Mouse (Mus musculus): ENCODE measurements around the gene Gm42906. TPM values are rescaled to one million over a fixed set of nuclear protein-coding genes. Genes with fewer than 3 reads are reported as not detected.

Gene Gm42906
- polyA plus RNA-seq, 1 experiment from 2014 or later: not detected

DNA sequence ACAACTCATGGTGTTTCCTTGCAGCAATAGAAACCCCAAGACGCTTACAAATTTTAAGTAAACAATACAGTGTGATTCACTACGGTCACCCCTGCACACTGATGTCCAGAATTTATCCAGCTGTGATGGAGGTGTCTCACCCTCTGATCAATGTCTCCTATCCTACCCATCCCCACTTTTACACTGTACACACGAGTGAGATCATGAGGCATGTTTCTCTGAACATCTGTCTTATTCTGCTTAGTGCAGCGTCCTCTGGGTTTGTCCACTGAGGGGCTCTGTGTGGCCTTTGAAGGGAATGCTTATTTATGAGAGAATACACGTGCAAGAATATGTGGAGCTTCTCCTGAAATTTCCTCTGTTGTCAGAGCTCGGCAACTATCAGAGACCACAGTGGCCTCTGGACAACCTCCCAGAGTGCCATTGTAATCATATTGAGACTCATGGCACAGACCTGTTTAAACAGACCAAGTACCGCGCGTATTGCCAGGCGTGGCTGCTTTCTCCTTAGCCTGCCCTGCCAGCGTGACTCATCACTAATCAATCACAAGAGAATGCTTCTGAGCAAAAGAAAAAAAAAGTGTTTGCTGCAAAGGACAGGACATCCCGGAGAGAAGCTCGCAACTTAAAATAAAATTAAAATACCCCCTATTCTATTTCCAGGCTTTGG, 231.2 kb downstream of the Gm42906 start:
- no peaks in the 10 kb centered on the region for H3K36me3 ChIP-seq (ENCODE audit: control insufficient read depth, insufficient read depth, low read length)
- WGBS: 68% methylated on average over 13 of the region's 13 CpGs
- H3K9ac ChIP-seq (ENCODE audit: low read length): no peak overlapping the region
- no peak for ATAC-seq (ENCODE audit: insufficient number of reproducible peaks, insufficient read depth, low FRiP score, low read depth)
- no peak overlapping the region for H3K4me2 ChIP-seq (ENCODE audit: low read length)
- no peak overlapping the region for H3K27ac ChIP-seq (replicated peaks in 1 of 2; ENCODE audit: control insufficient read depth in 1 of 2, insufficient read depth in 1 of 2, low read depth in 2 of 2, low read length in 2 of 2)
- H3K4me1 ChIP-seq (ENCODE audit: control insufficient read depth in 2 of 2, insufficient read depth in 2 of 2, low read length in 2 of 2): peaks cover 2 to 7% of the 10 kb centered on the region in 2 experiments; a peak in 2 of 4 replicates
- no peaks in the 10 kb centered on the region for H3K9me3 ChIP-seq (ENCODE audit: control insufficient read depth, low read length)
- H3K4me3 ChIP-seq (ENCODE audit: control insufficient read depth in 1 of 2, insufficient read depth in 1 of 2, low read depth in 1 of 2, low read length in 2 of 2): no peak overlapping the region
- no peaks in the 10 kb centered on the region for H3K27me3 ChIP-seq (ENCODE audit: control insufficient read depth, insufficient read depth, low read length)

DNA sequence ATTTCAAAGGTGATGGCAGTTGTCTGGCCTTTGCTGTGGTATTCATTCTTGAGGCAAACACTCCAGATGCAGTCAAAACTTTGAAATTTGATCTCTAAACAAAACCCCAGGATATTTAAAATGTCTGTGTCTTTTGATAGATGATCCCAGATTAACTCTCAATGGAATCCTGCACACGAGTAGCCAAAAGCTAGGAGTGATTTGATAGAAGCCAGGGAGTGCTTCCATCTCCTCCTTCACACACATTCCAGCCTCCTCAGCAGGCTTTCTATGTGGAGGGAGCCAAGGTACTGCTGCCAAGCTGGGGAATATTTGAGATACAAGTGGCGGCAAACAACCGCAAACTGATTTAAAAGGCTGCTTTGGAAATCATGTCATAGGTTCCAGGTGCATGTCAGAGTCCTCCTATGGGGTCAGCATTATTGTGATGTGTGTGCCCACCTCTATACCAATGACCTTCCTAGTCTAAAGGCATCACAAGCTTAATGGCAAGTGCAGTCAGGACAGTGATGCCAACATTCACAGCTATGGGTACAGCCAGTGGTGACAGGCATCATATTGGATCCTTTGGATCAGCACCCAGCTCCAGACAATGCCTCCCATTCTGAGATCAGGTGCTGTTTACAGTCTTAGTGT, 234.0 kb downstream of the Gm42906 start:
- WGBS: 57% methylated on average over 3 of the region's 3 CpGs
- no peak overlapping the region for H3K4me3 ChIP-seq (ENCODE audit: control insufficient read depth in 1 of 2, insufficient read depth in 1 of 2, low read depth in 1 of 2, low read length in 2 of 2)
- 0 out of 4 replicates have a peak, but pooled peaks cover 0 to 3% of the 10 kb centered on the region in 2 experiments for H3K4me1 ChIP-seq (ENCODE audit: control insufficient read depth in 2 of 2, insufficient read depth in 2 of 2, low read length in 2 of 2)
- H3K27me3 ChIP-seq (ENCODE audit: control insufficient read depth, insufficient read depth, low read length): no peaks in the 10 kb centered on the region
- no peak for ATAC-seq (ENCODE audit: insufficient number of reproducible peaks, insufficient read depth, low FRiP score, low read depth)
- no peaks in the 10 kb centered on the region for H3K36me3 ChIP-seq (ENCODE audit: control insufficient read depth, insufficient read depth, low read length)
- no peak overlapping the region for H3K27ac ChIP-seq (replicated peaks in 1 of 2; ENCODE audit: control insufficient read depth in 1 of 2, insufficient read depth in 1 of 2, low read depth in 2 of 2, low read length in 2 of 2)
- no peaks in the 10 kb centered on the region for H3K9me3 ChIP-seq (ENCODE audit: control insufficient read depth, low read length)
- H3K9ac ChIP-seq (ENCODE audit: low read length): no peak overlapping the region
- H3K4me2 ChIP-seq (ENCODE audit: low read length): no peak overlapping the region

DNA sequence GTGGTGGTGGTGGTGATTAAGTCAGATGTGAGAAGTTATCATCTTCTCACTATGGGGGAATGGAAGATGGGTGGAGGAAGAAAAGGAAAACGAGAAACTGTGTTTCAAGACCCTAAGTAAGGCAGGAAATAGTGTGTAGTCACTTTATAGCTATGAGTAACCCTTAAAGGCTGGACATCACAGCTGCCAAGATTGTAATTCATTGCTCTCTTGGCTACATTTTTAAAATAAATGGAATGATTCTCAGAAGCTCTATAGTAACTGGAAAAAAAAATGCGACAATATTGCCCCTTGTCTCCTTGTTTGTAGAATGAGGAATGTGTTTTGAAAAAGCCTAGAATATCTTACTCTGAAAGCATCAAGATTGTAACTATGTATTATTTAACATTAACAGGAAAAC, 235.7 kb downstream of the Gm42906 start:
- 67% methylated on average over 2 of the region's 2 CpGs for WGBS
- no peak overlapping the region for H3K27ac ChIP-seq (replicated peaks in 1 of 2; ENCODE audit: control insufficient read depth in 1 of 2, insufficient read depth in 1 of 2, low read depth in 2 of 2, low read length in 2 of 2)
- no peak overlapping the region for H3K9ac ChIP-seq (ENCODE audit: low read length)
- H3K4me1 ChIP-seq (ENCODE audit: control insufficient read depth in 2 of 2, insufficient read depth in 2 of 2, low read length in 2 of 2): 0 out of 4 replicates have a peak, but pooled peaks cover 0 to 3% of the 10 kb centered on the region in 2 experiments
- no peaks in the 10 kb centered on the region for H3K9me3 ChIP-seq (ENCODE audit: control insufficient read depth, low read length)
- H3K4me2 ChIP-seq (ENCODE audit: low read length): no peak overlapping the region
- no peaks in the 10 kb centered on the region for H3K36me3 ChIP-seq (ENCODE audit: control insufficient read depth, insufficient read depth, low read length)
- no peak for ATAC-seq (ENCODE audit: insufficient number of reproducible peaks, insufficient read depth, low FRiP score, low read depth)
- H3K27me3 ChIP-seq (ENCODE audit: control insufficient read depth, insufficient read depth, low read length): no peaks in the 10 kb centered on the region
- no peak overlapping the region for H3K4me3 ChIP-seq (ENCODE audit: control insufficient read depth in 1 of 2, insufficient read depth in 1 of 2, low read depth in 1 of 2, low read length in 2 of 2)

DNA sequence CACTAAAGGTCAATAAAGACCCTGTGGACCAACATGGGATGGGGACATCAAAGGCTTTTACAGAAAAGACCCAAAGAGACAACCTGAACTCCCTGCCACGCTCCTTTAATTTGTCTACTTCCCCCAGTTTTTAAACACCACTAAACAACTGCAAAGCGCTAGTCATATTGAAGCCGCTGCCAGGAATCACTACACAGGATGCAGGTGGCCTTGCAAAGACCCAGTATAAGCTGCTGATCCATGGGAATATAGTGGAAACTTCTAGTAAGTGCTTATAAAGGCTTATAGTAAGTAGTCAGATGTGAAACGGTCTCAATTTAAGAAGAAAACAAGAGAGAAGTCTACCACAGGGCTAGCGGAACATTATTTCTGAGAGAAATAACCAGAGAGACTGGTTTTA, 237.2 kb downstream of the Gm42906 start:
- no peak overlapping the region for H3K4me3 ChIP-seq (ENCODE audit: control insufficient read depth in 1 of 2, insufficient read depth in 1 of 2, low read depth in 1 of 2, low read length in 2 of 2)
- H3K27ac ChIP-seq (replicated peaks in 1 of 2; ENCODE audit: control insufficient read depth in 1 of 2, insufficient read depth in 1 of 2, low read depth in 2 of 2, low read length in 2 of 2): no peak overlapping the region
- no peak overlapping the region for H3K9ac ChIP-seq (ENCODE audit: low read length)
- H3K9me3 ChIP-seq (ENCODE audit: control insufficient read depth, low read length): no peaks in the 10 kb centered on the region
- no peaks in the 10 kb centered on the region for H3K36me3 ChIP-seq (ENCODE audit: control insufficient read depth, insufficient read depth, low read length)
- ATAC-seq (ENCODE audit: insufficient number of reproducible peaks, insufficient read depth, low FRiP score, low read depth): no peak
- WGBS: 81% methylated on average over 5 of the region's 5 CpGs
- peak overlapping the region; percentile 90 for H3K4me2 ChIP-seq (ENCODE audit: low read length)
- 0 out of 4 replicates have a peak, but pooled peaks cover 0 to 3% of the 10 kb centered on the region in 2 experiments for H3K4me1 ChIP-seq (ENCODE audit: control insufficient read depth in 2 of 2, insufficient read depth in 2 of 2, low read length in 2 of 2)
- no peaks in the 10 kb centered on the region for H3K27me3 ChIP-seq (ENCODE audit: control insufficient read depth, insufficient read depth, low read length)

DNA sequence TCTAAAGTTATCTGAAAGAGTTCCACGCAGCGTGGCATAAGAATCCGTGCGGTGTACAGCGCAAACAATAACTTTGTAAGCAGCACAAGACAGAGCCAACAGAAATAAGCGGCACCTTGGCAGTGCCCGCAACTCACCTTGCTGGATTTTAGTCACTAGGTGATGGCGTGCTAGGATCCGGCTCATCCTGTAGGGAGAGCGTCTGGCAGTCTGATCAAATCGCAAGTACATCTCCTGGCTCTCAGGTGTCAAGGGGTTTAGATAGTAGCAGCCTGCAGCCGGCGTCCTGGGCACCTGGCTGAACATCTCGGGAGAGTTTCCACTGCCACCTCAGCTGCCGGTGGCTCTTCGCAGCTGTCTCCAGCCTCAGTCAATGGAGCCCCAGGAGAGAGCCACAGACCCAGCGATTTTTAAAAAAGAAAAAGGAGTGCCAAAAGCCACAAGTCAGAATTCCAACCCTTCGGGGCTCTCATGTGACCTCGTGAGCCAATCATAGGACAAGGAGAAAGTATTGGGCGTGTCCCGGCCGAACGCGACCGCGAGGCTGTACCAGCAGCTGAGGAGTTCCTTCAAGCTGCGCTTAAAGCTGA, 238.1 kb downstream of the Gm42906 start:
- Histone ChIP-seq H3K27me3 (ENCODE audit: control insufficient read depth, insufficient read depth, low read length) (no peaks in the 10 kb centered on the region), H3K36me3 (ENCODE audit: control insufficient read depth, insufficient read depth, low read length) (no peaks in the 10 kb centered on the region), H3K4me2 (ENCODE audit: low read length) (peak overlapping the region; percentile 90), H3K4me3 (ENCODE audit: control insufficient read depth in 1 of 2, insufficient read depth in 1 of 2, low read depth in 1 of 2, low read length in 2 of 2) (peak overlapping the region; percentile 65 to 68), H3K4me1 (ENCODE audit: control insufficient read depth in 2 of 2, insufficient read depth in 2 of 2, low read length in 2 of 2) (peaks cover 6 to 11% of the 10 kb centered on the region in 2 experiments; a peak in 3 of 4 replicates), H3K9me3 (ENCODE audit: control insufficient read depth, low read length) (no peaks in the 10 kb centered on the region), H3K27ac (replicated peaks in 1 of 2; ENCODE audit: control insufficient read depth in 1 of 2, insufficient read depth in 1 of 2, low read depth in 2 of 2, low read length in 2 of 2) (peak overlapping the region; percentile 11 to 48; a peak in 1 of 4 replicates), H3K9ac (ENCODE audit: low read length) (peak overlapping the region; percentile 76)
- 2% methylated on average over 27 of the region's 27 CpGs for WGBS
- ATAC-seq (ENCODE audit: insufficient number of reproducible peaks, insufficient read depth, low FRiP score, low read depth): peak; percentile 84

DNA sequence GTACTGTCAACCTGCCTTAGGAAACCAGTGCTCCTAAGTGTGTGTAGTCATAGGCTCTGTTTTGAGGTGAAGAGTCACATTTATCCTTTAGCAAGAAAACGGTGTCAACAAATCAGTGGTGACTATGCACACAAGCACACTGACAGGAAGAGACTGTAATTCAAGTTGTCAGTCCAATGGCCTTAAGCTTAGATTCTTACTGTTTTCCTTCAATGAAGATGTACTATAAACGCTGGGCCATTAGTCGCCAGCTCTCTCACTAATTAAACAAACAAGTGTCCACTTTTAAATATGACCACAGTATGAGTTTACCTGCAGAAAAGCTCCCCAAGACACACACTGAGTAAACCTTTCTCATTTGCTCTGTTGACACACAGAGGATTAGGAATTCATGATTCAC, 238.6 kb downstream of the Gm42906 start:
- Histone ChIP-seq H3K27me3 (ENCODE audit: control insufficient read depth, insufficient read depth, low read length) (no peaks in the 10 kb centered on the region), H3K4me2 (ENCODE audit: low read length) (peak overlapping the region; percentile 90), H3K9ac (ENCODE audit: low read length) (peak overlapping the region; percentile 76), H3K9me3 (ENCODE audit: control insufficient read depth, low read length) (no peaks in the 10 kb centered on the region), H3K27ac (replicated peaks in 1 of 2; ENCODE audit: control insufficient read depth in 1 of 2, insufficient read depth in 1 of 2, low read depth in 2 of 2, low read length in 2 of 2) (no peak overlapping the region; a peak in 1 of 4 replicates), H3K36me3 (ENCODE audit: control insufficient read depth, insufficient read depth, low read length) (no peaks in the 10 kb centered on the region), H3K4me1 (ENCODE audit: control insufficient read depth in 2 of 2, insufficient read depth in 2 of 2, low read length in 2 of 2) (peaks cover 6 to 11% of the 10 kb centered on the region in 2 experiments; a peak in 3 of 4 replicates), H3K4me3 (ENCODE audit: control insufficient read depth in 1 of 2, insufficient read depth in 1 of 2, low read depth in 1 of 2, low read length in 2 of 2) (peak overlapping the region; percentile 65 to 68; a peak in 3 of 4 replicates)
- no peak for ATAC-seq (ENCODE audit: insufficient number of reproducible peaks, insufficient read depth, low FRiP score, low read depth)
- 38% methylated on average over 3 of the region's 3 CpGs for WGBS

DNA sequence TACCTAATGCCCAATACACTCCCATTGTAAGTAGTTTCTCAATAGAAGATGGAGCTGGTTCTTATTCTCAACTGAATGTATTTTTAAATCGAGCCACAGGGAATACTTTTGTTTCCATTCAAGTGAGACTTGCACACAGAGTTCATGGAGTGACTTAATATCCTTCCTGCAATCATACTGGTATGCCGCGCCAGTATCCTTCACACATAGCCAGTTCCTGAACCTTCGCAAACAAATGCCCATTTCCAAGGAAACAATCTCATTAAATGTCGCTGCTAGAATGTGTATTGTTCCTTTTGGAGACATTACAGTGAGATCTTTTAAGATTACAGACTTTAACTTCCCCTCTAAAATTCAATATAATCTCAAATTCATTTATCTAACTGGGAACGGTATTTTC, 239.3 kb downstream of the Gm42906 start:
- ATAC-seq (ENCODE audit: insufficient number of reproducible peaks, insufficient read depth, low FRiP score, low read depth): no peak
- Histone ChIP-seq H3K9ac (ENCODE audit: low read length) (no peak overlapping the region), H3K4me2 (ENCODE audit: low read length) (peak overlapping the region; percentile 90), H3K27ac (replicated peaks in 1 of 2; ENCODE audit: control insufficient read depth in 1 of 2, insufficient read depth in 1 of 2, low read depth in 2 of 2, low read length in 2 of 2) (no peak overlapping the region), H3K36me3 (ENCODE audit: control insufficient read depth, insufficient read depth, low read length) (no peaks in the 10 kb centered on the region), H3K9me3 (ENCODE audit: control insufficient read depth, low read length) (no peaks in the 10 kb centered on the region), H3K4me3 (ENCODE audit: control insufficient read depth in 1 of 2, insufficient read depth in 1 of 2, low read depth in 1 of 2, low read length in 2 of 2) (peak overlapping the region in 1 of 2 experiments; percentile 65; a peak in 1 of 4 replicates), H3K4me1 (ENCODE audit: control insufficient read depth in 2 of 2, insufficient read depth in 2 of 2, low read length in 2 of 2) (peaks cover 9 to 13% of the 10 kb centered on the region in 2 experiments), H3K27me3 (ENCODE audit: control insufficient read depth, insufficient read depth, low read length) (no peaks in the 10 kb centered on the region)
- WGBS: 69% methylated on average over 6 of the region's 6 CpGs
